Mouse (Mus musculus): ENCODE results near the gene Ift88. TPM values are rescaled to one million over a fixed set of nuclear protein-coding genes. Genes with fewer than 3 reads are reported as not detected.

The Ift88 gene
- polyA plus RNA-seq, 1 experiment = 17.4 TPM

DNA sequence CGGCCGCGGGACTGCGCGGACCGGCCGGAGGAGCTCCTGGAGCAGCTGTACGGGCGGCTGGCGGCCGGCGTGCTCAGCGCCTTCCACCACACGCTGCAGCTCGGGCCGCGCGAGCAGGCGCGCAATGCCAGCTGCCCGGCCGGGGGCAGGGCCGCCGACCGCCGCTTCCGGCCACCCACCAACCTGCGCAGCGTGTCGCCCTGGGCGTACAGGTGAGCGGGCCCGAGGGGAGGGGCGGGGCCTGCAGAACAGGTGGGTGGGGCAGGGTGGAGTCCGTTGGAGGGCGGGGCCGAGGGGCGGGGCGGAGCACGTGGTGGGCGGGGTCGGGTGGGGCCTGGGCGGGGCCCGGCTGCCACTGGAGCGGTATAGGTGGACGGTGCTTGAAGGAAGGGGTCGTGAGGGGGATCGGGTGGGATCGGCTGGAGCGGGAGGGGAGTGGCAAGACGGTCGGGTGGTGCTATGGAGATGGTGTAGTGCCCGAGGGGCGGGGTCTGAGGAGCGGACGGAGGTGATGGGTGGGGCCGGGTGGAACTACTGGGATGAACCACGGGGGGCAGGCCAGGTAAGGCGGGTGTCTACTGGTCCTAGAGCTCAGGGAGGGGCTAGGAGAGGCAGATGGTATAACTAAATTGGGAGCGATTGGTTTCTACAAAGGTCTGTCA lies 101.7 kb downstream of the Ift88 start:
- H3K27ac ChIP-seq (ENCODE audit: insufficient read depth, low read length) = peak overlapping the region; percentile 69
- H3K9ac ChIP-seq (ENCODE audit: low read depth, poor library complexity, severe bottlenecking) = peak overlapping the region; percentile 98
- no peaks in the 10 kb centered on the region for H3K27me3 ChIP-seq (ENCODE audit: control insufficient read depth, insufficient read depth, low read length, poor library complexity, severe bottlenecking)

DNA sequence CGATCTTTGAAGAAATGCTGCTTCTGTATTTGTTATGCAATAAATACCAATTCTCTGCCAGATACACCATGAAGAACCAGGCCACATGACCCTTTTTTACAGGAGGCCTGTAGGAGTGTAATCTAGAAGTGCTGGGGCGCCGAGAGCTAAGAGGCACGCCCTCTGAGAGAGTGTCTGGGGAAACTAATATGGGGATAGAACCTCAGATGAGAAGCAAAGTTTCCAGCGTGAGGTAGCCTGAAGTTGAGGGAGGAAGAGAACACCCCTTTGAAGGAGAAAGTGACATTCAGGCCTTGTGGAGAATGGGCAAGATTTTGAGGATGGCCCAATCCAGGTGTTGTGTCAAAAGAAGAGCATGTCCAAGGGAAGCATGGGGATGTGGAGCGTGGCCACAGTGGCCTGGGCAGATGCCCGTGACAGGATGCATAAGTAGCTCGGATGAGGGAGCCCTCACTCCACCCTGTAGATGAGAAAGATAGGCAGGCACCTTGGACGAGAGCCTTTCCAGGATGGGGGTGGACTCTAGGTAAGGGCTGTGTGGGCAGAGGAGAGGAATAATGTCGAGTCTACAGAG lies 102.3 kb downstream of the Ift88 start:
- Histone ChIP-seq H3K36me3 (ENCODE audit: control insufficient read depth, insufficient read depth, low read length, poor library complexity, severe bottlenecking) (no peaks in the 10 kb centered on the region; the same call in 1 of the 2 replicates), H3K27ac (ENCODE audit: insufficient read depth, low read length) (peak overlapping the region; percentile 69), H3K27me3 (ENCODE audit: control insufficient read depth, insufficient read depth, low read length, poor library complexity, severe bottlenecking) (no peaks in the 10 kb centered on the region), H3K9me3 (replicated peaks; ENCODE audit: control insufficient read depth, insufficient read depth, low read length, poor library complexity, severe bottlenecking) (no peaks in the 10 kb centered on the region), H3K9ac (ENCODE audit: low read depth, poor library complexity, severe bottlenecking) (no peak overlapping the region), H3K4me1 (ENCODE audit: control insufficient read depth, insufficient read depth, low read length) (peaks cover 13% of the 10 kb centered on the region), H3K4me3 (ENCODE audit: low read depth, low read length) (peak overlapping the region; percentile 37)
- TF ChIP-seq CTCF (IDR thresholded peaks at IDR 0.05; ENCODE audit: low read depth, low read length) (no peak), POLR2A (IDR thresholded peaks at IDR 0.05; ENCODE audit: insufficient read depth, low read length) (no peak), EP300 (IDR thresholded peaks at IDR 0.05; ENCODE audit: insufficient read depth, low read depth, low read length) (no peak)

More for the DNA sequence above, 101.7 kb downstream of the Ift88 start:
- H3K9me3 ChIP-seq (replicated peaks; ENCODE audit: control insufficient read depth, insufficient read depth, low read length, poor library complexity, severe bottlenecking) = no peaks in the 10 kb centered on the region
- TF ChIP-seq EP300 (IDR thresholded peaks at IDR 0.05; ENCODE audit: insufficient read depth, low read depth, low read length) (0 out of 2 replicates have a peak, but pooled peaks have one; percentile 53), POLR2A (IDR thresholded peaks at IDR 0.05; ENCODE audit: insufficient read depth, low read length) (peak; percentile 26), CTCF (IDR thresholded peaks at IDR 0.05; ENCODE audit: low read depth, low read length) (no peak)
- no peaks in the 10 kb centered on the region; the same call in 1 of the 2 replicates for H3K36me3 ChIP-seq (ENCODE audit: control insufficient read depth, insufficient read depth, low read length, poor library complexity, severe bottlenecking)
- H3K4me3 ChIP-seq (ENCODE audit: low read depth, low read length) = peak overlapping the region; percentile 73
- peaks cover 13% of the 10 kb centered on the region for H3K4me1 ChIP-seq (ENCODE audit: control insufficient read depth, insufficient read depth, low read length)

DNA sequence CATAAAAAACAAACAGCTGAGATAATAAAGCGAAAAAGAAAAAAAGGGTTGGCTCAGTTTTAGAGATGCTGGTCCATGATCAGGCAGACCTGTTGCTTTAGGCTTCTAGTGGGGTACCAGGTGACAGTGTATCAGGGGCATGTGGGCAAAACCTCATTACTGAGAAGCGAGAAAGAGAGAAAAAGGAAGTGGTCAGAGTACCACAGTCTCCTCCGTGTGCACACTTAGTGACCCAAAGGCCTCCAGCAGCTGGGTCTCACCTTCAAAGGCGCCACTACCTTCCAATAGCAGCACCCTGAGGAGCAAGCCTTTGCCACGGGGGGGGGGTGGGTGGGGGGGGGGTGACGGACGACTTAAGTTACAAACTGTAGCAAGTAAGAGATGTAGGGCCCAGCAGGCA lies 103.3 kb downstream of the Ift88 start:
- TF ChIP-seq POLR2A (IDR thresholded peaks at IDR 0.05; ENCODE audit: insufficient read depth, low read length) (no peak), EP300 (IDR thresholded peaks at IDR 0.05; ENCODE audit: insufficient read depth, low read depth, low read length) (no peak), CTCF (IDR thresholded peaks at IDR 0.05; ENCODE audit: low read depth, low read length) (no peak)
- Histone ChIP-seq H3K9me3 (replicated peaks; ENCODE audit: control insufficient read depth, insufficient read depth, low read length, poor library complexity, severe bottlenecking) (no peaks in the 10 kb centered on the region), H3K4me1 (ENCODE audit: control insufficient read depth, insufficient read depth, low read length) (peaks cover 13% of the 10 kb centered on the region), H3K36me3 (ENCODE audit: control insufficient read depth, insufficient read depth, low read length, poor library complexity, severe bottlenecking) (no peaks in the 10 kb centered on the region; the same call in 1 of the 2 replicates), H3K27ac (ENCODE audit: insufficient read depth, low read length) (no peak overlapping the region), H3K4me3 (ENCODE audit: low read depth, low read length) (no peak overlapping the region), H3K9ac (ENCODE audit: low read depth, poor library complexity, severe bottlenecking) (no peak overlapping the region), H3K27me3 (ENCODE audit: control insufficient read depth, insufficient read depth, low read length, poor library complexity, severe bottlenecking) (no peaks in the 10 kb centered on the region)

DNA sequence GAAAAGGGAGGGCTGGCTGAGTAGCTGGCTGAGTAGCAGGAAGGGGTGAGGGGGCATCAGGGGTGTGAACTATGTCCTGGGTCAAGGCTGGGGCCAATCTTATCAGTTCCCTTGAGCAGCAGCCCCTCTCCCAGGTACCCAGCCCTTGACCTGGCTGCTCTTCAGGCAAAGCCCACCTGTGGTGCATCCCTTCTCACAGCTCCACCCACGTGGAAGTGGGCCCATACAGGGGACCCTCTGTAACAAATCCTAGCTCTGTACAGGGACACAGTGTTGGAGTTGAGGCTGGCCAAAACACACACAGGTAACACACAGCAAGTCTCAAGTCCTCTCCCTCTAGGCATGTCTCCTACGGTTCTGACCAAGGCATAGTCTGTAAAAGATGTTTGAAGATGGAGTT lies 103.7 kb downstream of the Ift88 start:
- H3K9ac ChIP-seq (ENCODE audit: low read depth, poor library complexity, severe bottlenecking) = no peak overlapping the region
- no peaks in the 10 kb centered on the region for H3K27me3 ChIP-seq (ENCODE audit: control insufficient read depth, insufficient read depth, low read length, poor library complexity, severe bottlenecking)
- no peak overlapping the region for H3K4me3 ChIP-seq (ENCODE audit: low read depth, low read length)
- TF ChIP-seq EP300 (IDR thresholded peaks at IDR 0.05; ENCODE audit: insufficient read depth, low read depth, low read length) (no peak), POLR2A (IDR thresholded peaks at IDR 0.05; ENCODE audit: insufficient read depth, low read length) (no peak), CTCF (IDR thresholded peaks at IDR 0.05; ENCODE audit: low read depth, low read length) (no peak)
- H3K4me1 ChIP-seq (ENCODE audit: control insufficient read depth, insufficient read depth, low read length) = peaks cover 13% of the 10 kb centered on the region
- H3K36me3 ChIP-seq (ENCODE audit: control insufficient read depth, insufficient read depth, low read length, poor library complexity, severe bottlenecking) = no peaks in the 10 kb centered on the region
- H3K27ac ChIP-seq (ENCODE audit: insufficient read depth, low read length) = peak overlapping the region; percentile 38
- H3K9me3 ChIP-seq (replicated peaks; ENCODE audit: control insufficient read depth, insufficient read depth, low read length, poor library complexity, severe bottlenecking) = no peaks in the 10 kb centered on the region

DNA sequence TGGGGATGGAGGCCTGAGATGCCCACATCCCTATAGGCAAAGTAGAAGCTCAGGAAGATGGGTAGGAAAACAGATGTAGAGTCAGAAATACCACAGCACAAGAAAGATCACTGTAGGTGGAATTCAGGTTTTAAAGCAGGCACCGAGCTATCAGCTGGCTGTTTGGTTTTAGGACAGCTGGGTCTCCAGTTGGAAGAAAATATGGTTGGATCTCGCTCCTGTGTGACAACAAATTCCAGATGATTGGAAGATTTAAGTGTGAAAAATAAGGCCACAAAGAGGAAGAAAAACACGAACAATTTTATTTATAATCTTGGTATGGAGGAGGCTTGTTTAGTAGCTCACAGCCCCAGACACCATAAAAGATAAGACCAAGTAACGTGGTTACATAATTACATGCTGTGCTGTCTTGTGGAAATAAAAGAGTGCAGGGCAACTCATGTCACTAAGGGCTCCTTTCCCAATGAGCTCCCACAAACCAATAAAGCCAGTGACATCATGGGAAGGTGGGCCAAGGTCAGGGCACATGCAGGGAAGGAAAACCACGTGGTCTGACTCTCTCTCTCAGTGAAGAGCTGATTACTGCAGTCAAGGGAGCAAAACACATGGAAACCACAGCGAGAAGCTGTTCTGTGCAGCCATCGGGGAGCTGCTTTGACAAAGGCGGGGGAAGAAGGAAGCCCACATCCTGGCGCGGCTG lies 105.4 kb downstream of the Ift88 start:
- H3K4me3 ChIP-seq (ENCODE audit: low read depth, low read length) = no peak overlapping the region
- peak overlapping the region; percentile 89 for H3K27ac ChIP-seq (ENCODE audit: insufficient read depth, low read length)
- TF ChIP-seq EP300 (IDR thresholded peaks at IDR 0.05; ENCODE audit: insufficient read depth, low read depth, low read length) (peak; percentile 85), CTCF (IDR thresholded peaks at IDR 0.05; ENCODE audit: low read depth, low read length) (no peak), POLR2A (IDR thresholded peaks at IDR 0.05; ENCODE audit: insufficient read depth, low read length) (no peak)
- H3K9ac ChIP-seq (ENCODE audit: low read depth, poor library complexity, severe bottlenecking) = no peak overlapping the region
- no peaks in the 10 kb centered on the region for H3K9me3 ChIP-seq (replicated peaks; ENCODE audit: control insufficient read depth, insufficient read depth, low read length, poor library complexity, severe bottlenecking)
- no peaks in the 10 kb centered on the region for H3K27me3 ChIP-seq (ENCODE audit: control insufficient read depth, insufficient read depth, low read length, poor library complexity, severe bottlenecking)
- H3K4me1 ChIP-seq (ENCODE audit: control insufficient read depth, insufficient read depth, low read length) = peaks cover 18% of the 10 kb centered on the region
- no peaks in the 10 kb centered on the region for H3K36me3 ChIP-seq (ENCODE audit: control insufficient read depth, insufficient read depth, low read length, poor library complexity, severe bottlenecking)

Measured in ES-Bruce4 (cell line).